Mouse (Mus musculus) myocyte (in vitro differentiated cells): Measurements from ENCODE around the gene Psmd11. TPM values are rescaled to one million over a fixed set of nuclear protein-coding genes. Genes with fewer than 3 reads are reported as not detected.

Experiments
- H3K27me3 ChIP-seq: one replicate; pipeline ENCODE4 v1.6.1; 2011; ENCODE audit not compliant: control insufficient read depth, insufficient read depth, insufficient read length
- H3K36me3 ChIP-seq: one replicate; pipeline ENCODE4 v1.6.1; 2011; ENCODE audit not compliant: control insufficient read depth, insufficient read depth
- H3K4me2 ChIP-seq: one replicate; pipeline ENCODE4 v1.6.1; 2011; ENCODE audit warnings: low read depth, control low read depth
- H3K4me3 ChIP-seq: one replicate; pipeline ENCODE4 v1.5.1; 2011; ENCODE audit warnings: mild to moderate bottlenecking, control low read depth, moderate library complexity
- H3K79me2 ChIP-seq: one replicate; pipeline ENCODE4 v1.6.1; 2011; ENCODE audit not compliant: control insufficient read depth, insufficient read depth
- H3ac ChIP-seq: one replicate; pipeline ENCODE4 v1.6.1; 2011; ENCODE audit not compliant: control insufficient read depth, insufficient read length
- CEBPB ChIP-seq: IDR thresholded peaks from 2 replicates; pipeline ENCODE4 v1.6.1; 2011; ENCODE audit warnings: mild to moderate bottlenecking, moderate library complexity; ENCODE audit not compliant: poor library complexity, insufficient read depth, severe bottlenecking
- E2F4 ChIP-seq: IDR thresholded peaks from one replicate; pipeline ENCODE4 v1.6.1; 2011; ENCODE audit warnings: mild to moderate bottlenecking, control low read depth, moderate library complexity; ENCODE audit not compliant: insufficient read depth
- MAX ChIP-seq: IDR thresholded peaks from one replicate; pipeline ENCODE4 v1.6.1; 2011; ENCODE audit warnings: low read depth, mild to moderate bottlenecking, control low read depth
- MYOD1 ChIP-seq, 3 experiments: IDR thresholded peaks; one replicate each; pipeline ENCODE4 v1.6.1; 2011; ENCODE audit warnings: control low read depth in 2 of 3, low read depth in 2 of 3, mild to moderate bottlenecking in 2 of 3, moderate library complexity in 1 of 3; ENCODE audit not compliant: insufficient read length in 2 of 3, control insufficient read depth in 1 of 3
- MYOG ChIP-seq, 3 experiments: IDR thresholded peaks; one replicate each; pipeline ENCODE4 v1.6.1; 2011; ENCODE audit warnings: control low read depth in 2 of 3, low read depth in 2 of 3, mild to moderate bottlenecking in 2 of 3; ENCODE audit not compliant: insufficient read length in 2 of 3, control insufficient read depth in 1 of 3, insufficient read depth in 1 of 3
- POLR2A ChIP-seq: IDR thresholded peaks from one replicate; pipeline ENCODE4 v1.6.1; 2011; ENCODE audit warnings: low read depth, mild to moderate bottlenecking, control low read depth, moderate library complexity; ENCODE audit not compliant: insufficient read length
- POLR2AphosphoS2 ChIP-seq: IDR thresholded peaks from one replicate; pipeline ENCODE4 v1.6.1; 2011; ENCODE audit warnings: low read depth, control low read depth; ENCODE audit not compliant: insufficient read length
- REST ChIP-seq: IDR thresholded peaks from one replicate; pipeline ENCODE4 v1.6.1; 2011; ENCODE audit warnings: mild to moderate bottlenecking, control low read depth, moderate library complexity; ENCODE audit not compliant: insufficient read depth, insufficient read length
- SRF ChIP-seq: IDR thresholded peaks from one replicate; pipeline ENCODE4 v1.6.1; 2011; ENCODE audit warnings: low read depth; ENCODE audit not compliant: control insufficient read depth, insufficient read length
- TCF12 ChIP-seq: IDR thresholded peaks from one replicate; pipeline ENCODE4 v1.6.1; 2011; ENCODE audit warnings: mild to moderate bottlenecking, control low read depth; ENCODE audit not compliant: poor library complexity, insufficient read depth, severe bottlenecking
- TCF3 ChIP-seq: IDR thresholded peaks from one replicate; pipeline ENCODE4 v1.6.1; 2011; ENCODE audit warnings: low read depth, control low read depth; ENCODE audit not compliant: insufficient read length
- USF1 ChIP-seq: IDR thresholded peaks from one replicate; pipeline ENCODE4 v1.6.1; 2011; ENCODE audit warnings: low read depth, mild to moderate bottlenecking, control low read depth, moderate library complexity
- polyA plus RNA-seq: library from polyadenylated mRNA; unstranded; fragments of >200 nt; fragmentation: generic; extraction: Trizol; gene quantifications from one replicate; pipeline ENCODE4 v1.2.1, GENCODE M21; 2012; ENCODE audit warnings: missing spikeins

The Psmd11 gene
- polyA plus RNA-seq, 1 experiment: 74.9 TPM

- no peaks in the 10 kb centered on the region for H3K79me2 ChIP-seq
- TF ChIP-seq USF1 (no peak), TCF12 (no peak), MYOG (IDR thresholded peaks at IDR 0.05; ENCODE audit: control insufficient read depth in 1 of 3, insufficient read depth in 1 of 3, insufficient read length in 2 of 3, low read depth in 2 of 3) (no peak), MAX (no peak), POLR2AphosphoS2 (no peak), POLR2A (no peak), REST (no peak), TCF3 (no peak), MYOD1 (IDR thresholded peaks at IDR 0.05; ENCODE audit: control insufficient read depth in 1 of 3, insufficient read length in 2 of 3, low read depth in 2 of 3) (no peak), E2F4 (no peak), SRF (no peak)
- no peak overlapping the region for H3K4me3 ChIP-seq
- H3ac ChIP-seq: no peak overlapping the region
- H3K27me3 ChIP-seq: no peaks in the 10 kb centered on the region
- no peaks in the 10 kb centered on the region for H3K36me3 ChIP-seq
- no peak overlapping the region for H3K4me2 ChIP-seq
Observed at GRCm38 (mm10) chr11:80513796-80514195, 85.4 kb downstream of the Psmd11 start.

- TF ChIP-seq USF1 (no peak), POLR2AphosphoS2 (no peak), MYOD1 (IDR thresholded peaks at IDR 0.05; ENCODE audit: control insufficient read depth in 1 of 3, insufficient read length in 2 of 3, low read depth in 2 of 3) (peak in 2 of 3 experiments; percentile 23 to 70), MYOG (IDR thresholded peaks at IDR 0.05; ENCODE audit: control insufficient read depth in 1 of 3, insufficient read depth in 1 of 3, insufficient read length in 2 of 3, low read depth in 2 of 3) (peak in 1 of 3 experiments; percentile 66), TCF12 (peak; percentile 2), CEBPB (no peak)
- H3K4me2 ChIP-seq: no peak overlapping the region
- no peak overlapping the region for H3ac ChIP-seq
- no peaks in the 10 kb centered on the region for H3K36me3 ChIP-seq
- H3K27me3 ChIP-seq: no peaks in the 10 kb centered on the region
- H3K79me2 ChIP-seq: no peaks in the 10 kb centered on the region
- H3K4me3 ChIP-seq: no peak overlapping the region
Observed at GRCm38 (mm10) chr11:80515346-80515745, 86.9 kb downstream of the Psmd11 start.

GRCm38 (mm10) chr11:80515895-80516294 is 87.5 kb downstream of the Psmd11 start:
- H3K36me3 ChIP-seq: no peaks in the 10 kb centered on the region
- H3K4me3 ChIP-seq: no peak overlapping the region
- no peak overlapping the region for H3K4me2 ChIP-seq
- no peak overlapping the region for H3ac ChIP-seq
- no peaks in the 10 kb centered on the region for H3K79me2 ChIP-seq
- TF ChIP-seq CEBPB (no peak), REST (no peak), TCF12 (no peak), E2F4 (no peak), TCF3 (no peak), SRF (no peak), USF1 (no peak), MYOG (IDR thresholded peaks at IDR 0.05; ENCODE audit: control insufficient read depth in 1 of 3, insufficient read depth in 1 of 3, insufficient read length in 2 of 3, low read depth in 2 of 3) (no peak), MAX (no peak), MYOD1 (IDR thresholded peaks at IDR 0.05; ENCODE audit: control insufficient read depth in 1 of 3, insufficient read length in 2 of 3, low read depth in 2 of 3) (no peak), POLR2A (no peak), POLR2AphosphoS2 (no peak)
- no peaks in the 10 kb centered on the region for H3K27me3 ChIP-seq

GRCm38 (mm10) chr11:80518421-80519367 is 90.3 kb downstream of the Psmd11 start:
- Histone ChIP-seq H3K79me2 (no peaks in the 10 kb centered on the region), H3K36me3 (no peaks in the 10 kb centered on the region), H3ac (no peak overlapping the region), H3K4me2 (peak overlapping the region; percentile 34), H3K27me3 (no peaks in the 10 kb centered on the region), H3K4me3 (no peak overlapping the region)
- peak in 1 of 3 experiments; percentile 29 for TF ChIP-seq MYOG (IDR thresholded peaks at IDR 0.05; ENCODE audit: control insufficient read depth in 1 of 3, insufficient read depth in 1 of 3, insufficient read length in 2 of 3, low read depth in 2 of 3)
- TF ChIP-seq MYOD1 (IDR thresholded peaks at IDR 0.05; ENCODE audit: control insufficient read depth in 1 of 3, insufficient read length in 2 of 3, low read depth in 2 of 3): peak in 2 of 3 experiments; percentile 14 to 37
- no peak for TF ChIP-seq MAX

GRCm38 (mm10) chr11:80521148-80521547 is 92.7 kb downstream of the Psmd11 start:
- no peaks in the 10 kb centered on the region for H3K27me3 ChIP-seq
- no peak overlapping the region for H3K4me3 ChIP-seq
- TF ChIP-seq MYOD1 (IDR thresholded peaks at IDR 0.05; ENCODE audit: control insufficient read depth in 1 of 3, insufficient read length in 2 of 3, low read depth in 2 of 3) (peak in 2 of 3 experiments; percentile 86 to 92), SRF (peak; percentile 72), CEBPB (no peak), POLR2A (peak; percentile 22), MYOG (IDR thresholded peaks at IDR 0.05; ENCODE audit: control insufficient read depth in 1 of 3, insufficient read depth in 1 of 3, insufficient read length in 2 of 3, low read depth in 2 of 3) (peak; percentile 31 to 79 (median 57))
- no peaks in the 10 kb centered on the region for H3K36me3 ChIP-seq
- no peaks in the 10 kb centered on the region for H3K79me2 ChIP-seq
- H3K4me2 ChIP-seq: peak overlapping the region; percentile 52
- no peak overlapping the region for H3ac ChIP-seq

Other genes with a start within 250 kb of the Psmd11 start
- gene Rnf135, start 244.8 kb upstream of the Psmd11 start, polyA plus RNA-seq: 5.1 TPM
- 24.9 TPM for gene Rhot1, start 219.6 kb upstream of the Psmd11 start, polyA plus RNA-seq
- 0.17 TPM for gene Rhbdl3, start 127.7 kb upstream of the Psmd11 start, polyA plus RNA-seq
- 7.0 TPM for gene 5730455P16Rik, start 50.6 kb upstream of the Psmd11 start, polyA plus RNA-seq
- 65.6 TPM for gene Zfp207, start 45.3 kb upstream of the Psmd11 start, polyA plus RNA-seq
- 11.3 TPM for gene Cdk5r1, start 48.4 kb downstream of the Psmd11 start, polyA plus RNA-seq